Mouse (Mus musculus) limb, embryonic 12.5 days (tissue): Measurements from ENCODE around the gene Kif5a. TPM values are rescaled to one million over a fixed set of nuclear protein-coding genes. Genes with fewer than 3 reads are reported as not detected.

Source experiments
- ATAC-seq: fragments of 200-750 bp; cut with Nextera tagmentation; 2 replicates; pipeline ENCODE4 v1.8.0; 2017; ENCODE audit warnings: low read depth, moderate TSS enrichment; ENCODE audit not compliant: insufficient number of reproducible peaks, insufficient read depth, low FRiP score, low TSS enrichment
- H3K27ac ChIP-seq: fragments of 300-500 bp; sonication (generic); 2 replicates; pipeline ENCODE4 v1.5.1; 2016; ENCODE audit warnings: mild to moderate bottlenecking, moderate library complexity
- H3K27me3 ChIP-seq: fragments of 300-500 bp; sonication (generic); 2 replicates; pipeline ENCODE4 v1.6.1; 2016; ENCODE audit warnings: mild to moderate bottlenecking, moderate library complexity
- H3K36me3 ChIP-seq: fragments of 300-500 bp; sonication (generic); 2 replicates; pipeline ENCODE4 v1.6.1; 2016; ENCODE audit warnings: mild to moderate bottlenecking, moderate library complexity
- H3K4me1 ChIP-seq: fragments of 300-500 bp; sonication (generic); replicated peaks from 2 replicates; pipeline ENCODE4 v1.6.1; 2016
- H3K4me2 ChIP-seq: fragments of 300-500 bp; sonication (generic); 2 replicates; pipeline ENCODE4 v1.6.1; 2016; ENCODE audit warnings: mild to moderate bottlenecking, moderate library complexity
- H3K4me3 ChIP-seq: fragments of 300-500 bp; sonication (generic); replicated peaks from 2 replicates; pipeline ENCODE4 v1.5.1; 2016; ENCODE audit warnings: mild to moderate bottlenecking
- H3K9ac ChIP-seq: fragments of 300-500 bp; sonication (generic); replicated peaks from 2 replicates; pipeline ENCODE4 v1.6.1; 2016; ENCODE audit warnings: mild to moderate bottlenecking, moderate library complexity
- H3K9me3 ChIP-seq: fragments of 300-500 bp; sonication (generic); 2 replicates; pipeline ENCODE4 v1.6.1; 2016; ENCODE audit warnings: mild to moderate bottlenecking, moderate library complexity
- WGBS: fragments of 180-500 bp; shearing (Covaris S2); methylation state at CpG from one replicate; pipeline ENCODE4 v1.1.7; 2016; 5-methylcytosine and 5-hydroxymethylcytosine counted together
- polyA plus RNA-seq: library from polyadenylated mRNA; unstranded; fragments of >200 nt; fragmentation: Nextera tagmentation; extraction: Ambion mirVana; gene quantifications from 2 replicates; pipeline ENCODE4 v1.2.1, GENCODE M21; 2016

Gene Kif5a
- polyA plus RNA-seq, 1 experiment from 2014 or later, result 5.6 TPM

- no peak overlapping the region for H3K4me2 ChIP-seq
- H3K9ac ChIP-seq, result no peak overlapping the region
- WGBS, result 25% methylated on average over 4 of the region's 4 CpGs
- no peaks in the 10 kb centered on the region for H3K36me3 ChIP-seq
- no peaks in the 10 kb centered on the region for H3K4me1 ChIP-seq
- ATAC-seq, result no peak; the same call in 1 of the 2 replicates
- no peak overlapping the region for H3K27ac ChIP-seq
- no peak overlapping the region for H3K4me3 ChIP-seq
- no peaks in the 10 kb centered on the region for H3K9me3 ChIP-seq
- H3K27me3 ChIP-seq, result peaks cover 23% of the 10 kb centered on the region
Measured at GRCm38 (mm10) chr10:127228897-127229296, 34.3 kb downstream of the Kif5a start.

DNA sequence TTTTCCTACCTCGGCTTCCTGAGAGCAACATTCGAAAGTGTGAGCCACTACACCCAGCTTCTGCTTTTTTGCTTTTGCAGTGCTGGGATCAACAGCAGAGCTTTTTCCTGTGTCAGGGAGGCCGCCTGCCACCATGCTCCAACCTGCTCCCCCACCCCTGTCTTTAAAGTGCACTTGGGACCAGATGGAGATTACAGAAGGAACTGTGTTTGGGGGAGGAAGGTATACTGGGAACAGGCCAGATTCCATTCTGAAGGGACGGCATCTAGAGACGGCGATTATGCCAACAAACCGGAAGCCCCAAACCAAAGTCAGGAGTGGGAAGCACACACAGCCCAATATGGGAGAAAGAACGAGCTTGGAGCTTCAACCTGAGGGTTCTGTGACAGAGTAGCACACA is 36.0 kb downstream of the Kif5a start:
- Histone ChIP-seq H3K4me3 (no peak overlapping the region), H3K27me3 (peaks cover 23% of the 10 kb centered on the region), H3K4me2 (no peak overlapping the region), H3K9me3 (no peaks in the 10 kb centered on the region), H3K27ac (no peak overlapping the region), H3K9ac (no peak overlapping the region), H3K4me1 (no peaks in the 10 kb centered on the region), H3K36me3 (no peaks in the 10 kb centered on the region)
- ATAC-seq, result no peak
- WGBS, result 83% methylated on average over 8 of the region's 8 CpGs

DNA sequence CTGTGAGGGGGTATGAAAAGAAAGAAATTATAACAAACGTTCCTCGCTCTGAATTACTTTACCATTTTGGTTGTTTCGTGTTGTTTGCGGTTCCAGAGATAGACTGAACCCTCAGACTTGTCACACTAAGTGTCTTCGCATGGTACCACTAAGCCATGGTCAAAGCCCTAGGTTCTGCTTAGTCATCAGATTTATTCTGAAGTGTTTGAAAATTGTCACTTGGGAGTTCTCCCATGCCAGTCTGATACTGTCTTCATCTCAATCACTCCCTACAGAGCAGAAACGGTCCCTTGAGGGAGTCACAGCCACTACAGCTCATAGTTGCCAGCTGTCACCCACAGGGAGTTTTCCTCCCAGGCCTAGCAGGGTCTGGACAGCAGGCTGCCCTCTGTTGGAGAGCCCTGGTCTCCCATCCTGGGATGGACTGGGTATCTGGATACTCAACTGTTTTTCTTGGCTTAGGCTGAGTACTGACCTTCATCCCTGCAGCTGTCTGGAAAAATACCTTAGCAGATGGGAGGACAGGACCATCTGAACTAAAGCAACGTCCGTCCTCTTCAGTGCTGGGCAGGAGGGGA is 36.7 kb downstream of the Kif5a start:
- H3K9me3 ChIP-seq, result no peaks in the 10 kb centered on the region
- H3K27me3 ChIP-seq, result peaks cover 23% of the 10 kb centered on the region
- H3K9ac ChIP-seq, result no peak overlapping the region
- H3K36me3 ChIP-seq, result no peaks in the 10 kb centered on the region
- WGBS, result 66% methylated on average over 8 of the region's 8 CpGs
- H3K4me1 ChIP-seq, result no peaks in the 10 kb centered on the region
- no peak overlapping the region for H3K27ac ChIP-seq
- ATAC-seq, result no peak
- H3K4me3 ChIP-seq, result no peak overlapping the region
- H3K4me2 ChIP-seq, result no peak overlapping the region

DNA sequence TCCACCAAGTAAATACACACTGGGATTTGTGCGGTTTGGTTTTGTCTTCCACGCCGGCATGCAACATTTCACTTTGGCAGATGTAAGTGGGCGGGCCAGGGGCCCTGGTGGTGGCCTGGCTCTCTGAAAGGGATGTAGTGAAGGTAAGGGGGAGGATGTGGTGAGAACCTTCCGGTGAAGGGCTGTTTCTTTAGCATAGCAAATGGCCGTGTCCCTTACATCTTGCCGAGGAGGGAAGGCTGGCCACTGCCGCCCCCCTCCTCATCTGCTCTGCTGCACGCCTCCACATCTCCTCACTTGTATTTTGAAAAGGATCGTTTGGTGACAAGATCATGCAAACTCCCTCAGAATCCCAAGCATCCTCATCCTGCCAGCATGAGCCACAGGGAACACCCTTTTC is 37.4 kb downstream of the Kif5a start:
- Histone ChIP-seq H3K4me2 (no peak overlapping the region), H3K4me3 (no peak overlapping the region), H3K27me3 (peaks cover 23% of the 10 kb centered on the region), H3K4me1 (no peaks in the 10 kb centered on the region), H3K9me3 (no peaks in the 10 kb centered on the region), H3K27ac (no peak overlapping the region), H3K9ac (no peak overlapping the region), H3K36me3 (no peaks in the 10 kb centered on the region)
- ATAC-seq, result no peak
- WGBS, result 18% methylated on average over 10 of the region's 10 CpGs

DNA sequence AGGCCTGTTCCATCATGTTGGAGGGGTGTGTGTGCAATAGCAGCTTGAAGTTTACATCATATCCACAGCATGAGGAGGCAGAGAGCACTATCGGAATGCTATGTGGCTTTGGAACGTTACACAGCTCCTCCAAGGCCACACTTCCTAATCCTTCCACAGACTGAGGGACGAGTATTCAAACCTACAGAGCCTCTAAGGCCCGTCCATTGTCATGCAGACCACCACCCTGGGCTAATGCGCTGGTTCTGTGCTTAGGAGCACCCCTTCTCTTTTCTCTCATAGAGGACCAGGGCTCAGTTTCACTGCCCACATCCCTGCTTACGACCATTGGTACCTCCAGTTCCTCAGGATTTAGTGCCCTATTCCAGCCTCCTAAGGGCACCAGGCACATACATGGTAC is 37.9 kb downstream of the Kif5a start:
- ATAC-seq, result no peak
- Histone ChIP-seq H3K4me2 (no peak overlapping the region), H3K4me3 (no peak overlapping the region), H3K36me3 (no peaks in the 10 kb centered on the region), H3K4me1 (no peaks in the 10 kb centered on the region), H3K27me3 (peaks cover 23% of the 10 kb centered on the region), H3K9me3 (no peaks in the 10 kb centered on the region), H3K27ac (no peak overlapping the region), H3K9ac (no peak overlapping the region)
- 46% methylated on average over 6 of the region's 6 CpGs for WGBS

GRCm38 (mm10) chr10:127218339-127218738 is 44.8 kb downstream of the Kif5a start:
- H3K27me3 ChIP-seq, result no peaks in the 10 kb centered on the region; the same call in 1 of the 2 replicates
- no peak overlapping the region for H3K27ac ChIP-seq
- 85% methylated on average over 2 of the region's 2 CpGs for WGBS

GRCm38 (mm10) chr10:127217177-127217576 is 46.0 kb downstream of the Kif5a start:
- no peak overlapping the region for H3K27ac ChIP-seq
- H3K9ac ChIP-seq, result no peak overlapping the region
- no peaks in the 10 kb centered on the region for H3K4me1 ChIP-seq
- no peaks in the 10 kb centered on the region for H3K9me3 ChIP-seq
- H3K36me3 ChIP-seq, result no peaks in the 10 kb centered on the region
- H3K4me3 ChIP-seq, result no peak overlapping the region
- H3K4me2 ChIP-seq, result no peak overlapping the region
- H3K27me3 ChIP-seq, result no peaks in the 10 kb centered on the region; the same call in 1 of the 2 replicates
- no peak for ATAC-seq

More at GRCm38 (mm10) chr10:127218339-127218738, 44.8 kb downstream of the Kif5a start:
- no peaks in the 10 kb centered on the region for H3K4me1 ChIP-seq
- H3K9me3 ChIP-seq, result no peaks in the 10 kb centered on the region
- no peak overlapping the region for H3K9ac ChIP-seq
- ATAC-seq, result no peak
- H3K36me3 ChIP-seq, result no peaks in the 10 kb centered on the region
- H3K4me3 ChIP-seq, result no peak overlapping the region
- H3K4me2 ChIP-seq, result no peak overlapping the region

DNA sequence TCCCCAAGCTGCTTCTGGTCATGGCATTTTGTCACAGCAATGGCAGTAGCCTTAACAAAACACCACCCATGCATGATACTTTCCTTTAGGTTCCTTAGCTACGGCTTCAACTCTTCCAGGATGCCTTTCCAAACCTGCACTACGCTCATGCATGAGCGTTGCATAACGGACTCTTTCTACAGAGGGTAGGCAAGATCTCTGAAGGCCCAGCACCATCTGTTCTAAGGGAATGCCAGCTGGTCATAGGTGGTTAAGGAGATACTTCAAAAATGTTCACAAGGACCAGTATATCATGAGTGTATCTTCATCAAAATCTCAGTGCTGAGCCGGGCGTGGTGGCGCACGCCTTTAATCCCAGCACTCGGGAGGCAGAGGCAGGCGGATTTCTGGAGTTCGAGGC is 46.7 kb downstream of the Kif5a start:
- WGBS, result 94% methylated on average over 11 of the region's 11 CpGs
- no peak for ATAC-seq
- no peaks in the 10 kb centered on the region for H3K9me3 ChIP-seq

GRCm38 (mm10) chr10:127214422-127214803 is 48.7 kb downstream of the Kif5a start:
- no peaks in the 10 kb centered on the region; the same call in 1 of the 2 replicates for H3K27me3 ChIP-seq
- H3K27ac ChIP-seq, result no peak overlapping the region
- no peak overlapping the region for H3K4me2 ChIP-seq
- 47% methylated on average over 1 of the region's 1 CpGs for WGBS
- ATAC-seq, result no peak
- H3K4me3 ChIP-seq, result no peak overlapping the region
- H3K9ac ChIP-seq, result no peak overlapping the region
- no peaks in the 10 kb centered on the region for H3K9me3 ChIP-seq
- H3K36me3 ChIP-seq, result no peaks in the 10 kb centered on the region
- peaks cover 11% of the 10 kb centered on the region for H3K4me1 ChIP-seq

More for the DNA sequence above, 46.7 kb downstream of the Kif5a start:
- Histone ChIP-seq H3K4me1 (no peaks in the 10 kb centered on the region), H3K27ac (no peak overlapping the region), H3K4me3 (no peak overlapping the region), H3K4me2 (no peak overlapping the region), H3K36me3 (no peaks in the 10 kb centered on the region), H3K27me3 (no peaks in the 10 kb centered on the region; the same call in 1 of the 2 replicates), H3K9ac (no peak overlapping the region)

GRCm38 (mm10) chr10:127213704-127214421 is 49.3 kb downstream of the Kif5a start:
- no peak for ATAC-seq
- Histone ChIP-seq H3K9ac (no peak overlapping the region), H3K4me1 (peaks cover 11% of the 10 kb centered on the region), H3K4me3 (no peak overlapping the region), H3K27me3 (no peaks in the 10 kb centered on the region; the same call in 1 of the 2 replicates), H3K9me3 (no peaks in the 10 kb centered on the region), H3K4me2 (no peak overlapping the region), H3K27ac (no peak overlapping the region), H3K36me3 (peaks cover under 1% of the 10 kb centered on the region)
- WGBS, result 82% methylated on average over 13 of the region's 13 CpGs

DNA sequence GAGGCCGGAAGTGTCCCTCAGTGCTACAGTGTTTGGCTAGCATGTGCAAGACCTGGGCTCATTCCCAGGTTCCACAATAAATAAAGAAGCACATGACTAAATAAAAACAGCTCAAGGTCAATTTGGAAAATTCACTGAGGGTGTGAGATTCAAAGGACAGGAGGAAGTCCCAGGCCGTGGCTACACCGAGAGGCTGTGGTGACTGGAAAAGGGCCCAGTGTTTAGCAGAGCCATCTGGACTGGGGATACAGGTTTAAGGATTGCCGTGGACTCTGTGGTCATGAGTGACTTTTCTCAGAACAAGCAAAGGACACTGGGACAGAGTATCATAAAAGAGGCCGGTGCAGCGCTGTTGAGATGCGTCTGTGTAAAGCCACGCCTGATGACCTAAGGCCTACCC is 49.9 kb downstream of the Kif5a start:
- Histone ChIP-seq H3K27ac (no peak overlapping the region), H3K27me3 (no peaks in the 10 kb centered on the region; the same call in 1 of the 2 replicates), H3K4me2 (no peak overlapping the region), H3K4me3 (no peak overlapping the region), H3K9me3 (no peaks in the 10 kb centered on the region), H3K36me3 (peaks cover 6% of the 10 kb centered on the region), H3K9ac (no peak overlapping the region), H3K4me1 (peaks cover 11% of the 10 kb centered on the region)
- no peak for ATAC-seq
- WGBS, result 81% methylated on average over 8 of the region's 8 CpGs
